Mouse (Mus musculus) heart, embryonic 10.5 days (tissue): ENCODE measurements around the gene Hmgn3. TPM values are rescaled to one million over a fixed set of nuclear protein-coding genes. Genes with fewer than 3 reads are reported as not detected.

ENCODE experiments used
- DNase-seq: peaks from one replicate; pipeline ENCODE4 v3.0.0-alpha.2; 2017; ENCODE audit warnings: low spot score
- H3K27ac ChIP-seq: fragments of 300-500 bp; sonication (generic); 2 replicates; pipeline ENCODE4 v1.5.1; 2016; ENCODE audit warnings: mild to moderate bottlenecking
- H3K27me3 ChIP-seq: fragments of 300-500 bp; sonication (generic); 2 replicates; pipeline ENCODE4 v1.6.1; 2016; ENCODE audit warnings: mild to moderate bottlenecking; ENCODE audit not compliant: poor library complexity, insufficient read depth, severe bottlenecking
- H3K36me3 ChIP-seq: fragments of 300-500 bp; sonication (generic); 2 replicates; pipeline ENCODE4 v1.6.1; 2016; ENCODE audit warnings: mild to moderate bottlenecking, moderate library complexity
- H3K4me1 ChIP-seq: fragments of 300-500 bp; sonication (generic); 2 replicates; pipeline ENCODE4 v1.6.1; 2016; ENCODE audit warnings: mild to moderate bottlenecking
- H3K4me3 ChIP-seq: fragments of 300-500 bp; sonication (generic); 2 replicates; pipeline ENCODE4 v1.5.1; 2016; ENCODE audit warnings: mild to moderate bottlenecking, moderate library complexity
- H3K9me3 ChIP-seq: fragments of 300-500 bp; sonication (generic); 2 replicates; pipeline ENCODE4 v1.6.1; 2016; ENCODE audit warnings: mild to moderate bottlenecking, moderate library complexity
- WGBS: fragments of 180-500 bp; shearing (Covaris S2); methylation state at CpG from one replicate; pipeline ENCODE4 v1.1.7; 2016; 5-methylcytosine and 5-hydroxymethylcytosine counted together
- polyA plus RNA-seq: library from polyadenylated mRNA; unstranded; fragments of >200 nt; fragmentation: Nextera tagmentation; extraction: Ambion mirVana; gene quantifications from 2 replicates; pipeline ENCODE4 v1.2.1, GENCODE M21; 2016

The Hmgn3 gene
- polyA plus RNA-seq, 1 experiment from 2014 or later: 80.3 TPM

DNA sequence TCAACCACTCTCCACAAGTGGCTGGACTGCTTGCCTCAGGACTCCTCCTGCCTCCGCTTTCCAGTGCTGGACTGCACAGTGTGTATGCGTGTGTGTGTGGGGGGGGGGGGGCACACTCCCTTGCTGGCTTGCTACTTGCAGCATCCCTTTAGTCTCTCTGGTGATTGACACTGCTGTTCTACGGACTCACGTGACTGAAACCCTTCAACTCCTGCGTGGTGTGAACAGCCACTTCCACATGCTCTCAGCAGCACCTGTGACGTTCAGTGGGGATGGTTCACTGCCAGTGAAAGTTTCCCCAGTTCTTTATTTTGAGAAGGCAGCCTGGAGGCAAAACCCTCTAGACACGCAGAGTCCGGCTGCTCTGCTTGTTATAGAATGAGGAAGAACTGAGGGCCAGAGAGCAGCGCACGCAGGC lies 32.7 kb downstream of the Hmgn3 start:
- 65% methylated on average over 10 of the region's 10 CpGs for WGBS
- Histone ChIP-seq H3K27ac (no peak overlapping the region), H3K9me3 (no peaks in the 10 kb centered on the region), H3K36me3 (no peaks in the 10 kb centered on the region), H3K4me3 (no peak overlapping the region), H3K4me1 (peaks cover 10% of the 10 kb centered on the region), H3K27me3 (no peaks in the 10 kb centered on the region)
- DNase-seq: peak; percentile 76

GRCm38 (mm10) chr9:83112305-83112768 lies 34.1 kb downstream of the Hmgn3 start:
- Histone ChIP-seq H3K36me3 (no peaks in the 10 kb centered on the region), H3K9me3 (no peaks in the 10 kb centered on the region), H3K27ac (no peak overlapping the region), H3K4me3 (no peak overlapping the region), H3K4me1 (peaks cover 10% of the 10 kb centered on the region), H3K27me3 (no peaks in the 10 kb centered on the region)
- WGBS: 63% methylated on average over 9 of the region's 9 CpGs
- DNase-seq: no peak

GRCm38 (mm10) chr9:83111789-83112188 lies 34.7 kb downstream of the Hmgn3 start:
- no peak overlapping the region for H3K4me3 ChIP-seq
- WGBS: 81% methylated on average over 3 of the region's 3 CpGs
- H3K27ac ChIP-seq: no peak overlapping the region
- peaks cover 10% of the 10 kb centered on the region for H3K4me1 ChIP-seq
- H3K9me3 ChIP-seq: no peaks in the 10 kb centered on the region
- H3K27me3 ChIP-seq: no peaks in the 10 kb centered on the region
- H3K36me3 ChIP-seq: no peaks in the 10 kb centered on the region
- DNase-seq: no peak

GRCm38 (mm10) chr9:83111117-83111686 lies 35.3 kb downstream of the Hmgn3 start:
- Histone ChIP-seq H3K27me3 (no peaks in the 10 kb centered on the region), H3K9me3 (no peaks in the 10 kb centered on the region), H3K27ac (no peak overlapping the region), H3K4me1 (peaks cover 10% of the 10 kb centered on the region), H3K4me3 (no peak overlapping the region), H3K36me3 (no peaks in the 10 kb centered on the region)
- no peak for DNase-seq
- 80% methylated on average over 9 of the region's 9 CpGs for WGBS

- DNase-seq: no peak
- H3K4me3 ChIP-seq: no peak overlapping the region
- H3K27ac ChIP-seq: no peak overlapping the region
- H3K27me3 ChIP-seq: no peaks in the 10 kb centered on the region
- H3K36me3 ChIP-seq: no peaks in the 10 kb centered on the region
- WGBS: 81% methylated on average over 9 of the region's 9 CpGs
- peaks cover 10% of the 10 kb centered on the region for H3K4me1 ChIP-seq
- H3K9me3 ChIP-seq: no peaks in the 10 kb centered on the region
Observed at GRCm38 (mm10) chr9:83110406-83111116, 35.9 kb downstream of the Hmgn3 start.

DNA sequence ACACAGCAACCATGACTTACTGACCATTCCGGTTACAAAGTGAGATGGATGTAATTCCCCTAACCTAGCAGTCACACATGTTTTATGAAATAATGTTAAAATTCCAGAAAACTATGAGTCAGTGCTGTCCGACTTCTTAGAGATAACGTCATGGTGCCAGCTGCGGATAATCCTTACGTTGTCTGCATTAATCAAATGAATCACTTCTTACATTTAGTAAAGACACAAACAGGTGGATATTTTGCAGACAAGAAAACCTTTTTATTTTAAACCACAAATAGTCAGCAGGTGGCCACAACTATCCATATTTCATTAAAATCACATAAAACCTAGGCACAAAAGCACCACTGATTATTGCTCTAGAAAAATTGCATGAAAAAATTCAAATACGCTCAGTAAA lies 36.8 kb downstream of the Hmgn3 start:
- no peaks in the 10 kb centered on the region for H3K9me3 ChIP-seq
- WGBS: 89% methylated on average over 6 of the region's 6 CpGs
- H3K4me1 ChIP-seq: peaks cover 10% of the 10 kb centered on the region
- no peak overlapping the region for H3K27ac ChIP-seq
- DNase-seq: no peak
- no peak overlapping the region for H3K4me3 ChIP-seq
- no peaks in the 10 kb centered on the region for H3K27me3 ChIP-seq
- H3K36me3 ChIP-seq: no peaks in the 10 kb centered on the region

GRCm38 (mm10) chr9:83108821-83109220 lies 37.7 kb downstream of the Hmgn3 start:
- Histone ChIP-seq H3K4me1 (peaks cover 8% of the 10 kb centered on the region), H3K36me3 (no peaks in the 10 kb centered on the region), H3K4me3 (no peak overlapping the region), H3K27ac (no peak overlapping the region), H3K9me3 (no peaks in the 10 kb centered on the region), H3K27me3 (no peaks in the 10 kb centered on the region)
- no peak for DNase-seq
- 78% methylated on average over 3 of the region's 3 CpGs for WGBS

DNA sequence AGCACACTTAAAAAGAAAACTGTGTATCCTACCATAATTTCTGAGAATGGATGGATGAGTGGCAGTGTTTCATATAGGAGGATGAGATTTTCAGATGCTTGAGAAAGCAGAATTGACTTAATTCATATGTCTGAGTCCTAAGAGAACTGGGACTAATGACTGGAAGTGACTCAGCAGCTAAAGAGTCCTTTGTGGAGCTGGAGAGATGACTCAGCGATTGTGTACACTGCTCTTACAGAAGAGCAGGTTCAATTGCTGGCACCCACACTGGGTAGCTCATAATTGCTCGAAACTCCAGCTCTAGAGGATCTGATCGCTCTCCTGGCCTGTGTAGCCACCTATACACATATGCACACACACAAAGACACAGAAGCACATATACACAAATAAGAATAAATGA lies 42.7 kb downstream of the Hmgn3 start:
- Histone ChIP-seq H3K9me3 (no peaks in the 10 kb centered on the region), H3K4me1 (no peaks in the 10 kb centered on the region), H3K27me3 (no peaks in the 10 kb centered on the region), H3K4me3 (no peak overlapping the region), H3K36me3 (no peaks in the 10 kb centered on the region), H3K27ac (no peak overlapping the region)
- WGBS: 79% methylated on average over 3 of the region's 3 CpGs
- DNase-seq: no peak

GRCm38 (mm10) chr9:83101691-83102090 lies 44.8 kb downstream of the Hmgn3 start:
- no peaks in the 10 kb centered on the region for H3K27me3 ChIP-seq
- H3K27ac ChIP-seq: no peak overlapping the region
- DNase-seq: no peak
- H3K4me3 ChIP-seq: no peak overlapping the region
- no peaks in the 10 kb centered on the region for H3K4me1 ChIP-seq
- no peaks in the 10 kb centered on the region for H3K36me3 ChIP-seq
- 80% methylated on average over 3 of the region's 3 CpGs for WGBS
- H3K9me3 ChIP-seq: no peaks in the 10 kb centered on the region

DNA sequence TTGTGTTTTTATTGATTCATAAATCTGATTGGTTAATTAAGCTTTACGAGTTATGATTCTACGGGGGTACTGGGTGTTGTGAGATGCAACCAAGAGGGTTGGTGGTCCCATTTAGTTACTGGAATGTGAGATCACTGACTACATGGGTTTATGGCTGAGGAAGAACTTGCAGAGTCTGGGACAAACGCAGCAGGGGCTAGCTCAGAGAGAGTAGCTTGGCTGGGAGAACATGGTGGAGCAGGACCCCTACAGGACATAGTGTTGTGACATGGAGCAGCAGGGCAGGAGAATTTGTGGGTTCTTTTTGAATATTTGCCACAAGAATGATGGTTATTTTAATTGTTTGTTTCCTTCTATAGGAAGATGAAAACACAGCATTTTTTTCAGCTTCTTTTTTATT lies 45.7 kb downstream of the Hmgn3 start:
- no peaks in the 10 kb centered on the region for H3K4me1 ChIP-seq
- no peaks in the 10 kb centered on the region for H3K36me3 ChIP-seq
- no peak overlapping the region for H3K27ac ChIP-seq
- 82% methylated on average over 3 of the region's 3 CpGs for WGBS
- no peaks in the 10 kb centered on the region for H3K9me3 ChIP-seq
- no peaks in the 10 kb centered on the region for H3K27me3 ChIP-seq
- no peak overlapping the region for H3K4me3 ChIP-seq
- DNase-seq: peak; percentile 61

DNA sequence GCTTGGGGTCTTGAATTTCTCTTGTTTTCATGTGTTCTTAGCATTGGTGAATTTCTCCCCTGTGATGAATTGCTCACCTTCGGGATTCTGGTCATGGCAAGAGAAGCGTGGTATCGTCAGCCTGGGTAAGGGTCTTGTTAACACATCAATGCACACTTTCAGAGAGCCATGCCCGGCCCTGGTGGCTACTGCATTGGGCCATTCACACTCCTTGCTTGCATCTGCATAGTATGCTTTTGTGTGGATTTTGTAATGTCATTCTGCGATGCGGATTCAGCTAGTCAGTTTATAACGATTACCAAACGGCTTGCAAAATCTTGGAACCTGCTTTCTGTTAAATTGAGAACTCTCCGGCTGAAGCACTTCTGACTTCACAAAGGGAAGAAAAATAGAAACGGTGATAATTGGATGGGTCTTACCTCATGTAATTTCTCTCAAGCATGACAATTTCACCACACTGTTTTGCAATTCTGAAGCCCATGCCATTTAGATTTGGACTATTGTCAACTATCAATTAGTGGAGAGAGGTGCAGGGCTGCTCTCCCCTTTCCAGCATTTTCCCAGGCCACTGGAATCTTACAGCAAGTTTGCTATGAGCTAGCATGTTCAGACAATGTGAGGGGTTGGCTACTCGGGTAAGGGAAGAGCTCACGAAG lies 47.7 kb downstream of the Hmgn3 start:
- Histone ChIP-seq H3K27ac (no peak overlapping the region), H3K36me3 (no peaks in the 10 kb centered on the region), H3K4me3 (no peak overlapping the region), H3K9me3 (no peaks in the 10 kb centered on the region), H3K4me1 (no peaks in the 10 kb centered on the region), H3K27me3 (no peaks in the 10 kb centered on the region)
- peak; percentile 22 for DNase-seq
- 78% methylated on average over 12 of the region's 12 CpGs for whole genome bisulfite sequencing

GRCm38 (mm10) chr9:83097816-83098215 lies 48.7 kb downstream of the Hmgn3 start:
- no peaks in the 10 kb centered on the region for H3K36me3 ChIP-seq
- WGBS: 82% methylated on average over 8 of the region's 8 CpGs
- no peaks in the 10 kb centered on the region for H3K27me3 ChIP-seq
- no peaks in the 10 kb centered on the region for H3K9me3 ChIP-seq
- no peak overlapping the region for H3K4me3 ChIP-seq
- DNase-seq: no peak
- no peaks in the 10 kb centered on the region for H3K4me1 ChIP-seq
- no peak overlapping the region for H3K27ac ChIP-seq

DNA sequence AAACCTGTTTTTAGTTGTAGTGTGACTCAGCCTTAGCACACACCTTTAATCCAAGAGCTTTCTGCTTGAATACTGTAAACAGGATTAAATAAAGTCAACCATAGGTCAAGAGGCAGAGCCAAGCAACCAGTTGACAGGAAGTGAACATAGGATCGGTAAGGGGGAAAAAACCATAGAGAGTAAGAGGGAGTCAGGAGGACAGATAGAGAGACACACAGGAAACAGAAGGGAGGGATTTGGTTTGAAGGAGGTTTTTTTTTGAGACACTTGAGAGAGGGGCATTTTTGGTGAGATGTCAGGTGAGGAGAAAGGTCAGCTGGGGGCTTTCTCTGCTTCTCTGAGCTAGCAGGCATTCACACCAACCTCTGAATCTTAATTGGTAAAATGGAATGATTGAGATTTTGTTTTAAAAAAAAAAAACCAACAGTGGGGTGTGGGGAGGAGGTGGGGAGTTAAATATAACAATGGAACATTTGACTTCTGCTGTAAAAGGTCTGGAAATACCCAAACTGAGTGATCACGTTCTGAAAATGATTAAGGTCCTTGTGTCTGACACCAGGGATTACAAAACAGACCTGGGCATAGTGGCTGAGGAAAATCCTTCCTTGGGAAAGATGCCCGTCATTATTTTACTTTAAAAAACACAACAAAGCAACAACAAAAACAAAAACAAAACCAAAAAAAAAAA lies 51.7 kb downstream of the Hmgn3 start:
- H3K4me1 ChIP-seq: no peaks in the 10 kb centered on the region
- H3K27me3 ChIP-seq: no peaks in the 10 kb centered on the region
- H3K36me3 ChIP-seq: no peaks in the 10 kb centered on the region
- no peak overlapping the region for H3K4me3 ChIP-seq
- no peaks in the 10 kb centered on the region for H3K9me3 ChIP-seq
- peak; percentile 25 for DNase-seq
- H3K27ac ChIP-seq: no peak overlapping the region
- 76% methylated on average over 3 of the region's 3 CpGs for WGBS
